Comparison of ENCODE assay signal across 11 mouse cellular contexts in genomic region chr12:82998682-82999332, GRCm38 (mm10).
DNase-seq lines count a peak whose midpoint lies in the region; ATAC-seq and TF ChIP-seq lines count a peak whose summit lies in the region.
"Had no signal": no experiment of that assay in that cellular context is flagged by ENCODE, and none has a peak within 500 bp of the region (broad histone marks: within the 10 kb centered on the region; RNA-seq: fewer than 3 reads in every experiment).

No protein-coding gene starts in this region.

- H3K4me2 ChIP-seq in heart, embryonic 12.5 days: no peak overlapping the region
- H3K4me2 ChIP-seq: hindbrain, embryonic 14.5 days; liver, embryonic 11.5 days had no signal

- ATAC-seq in heart, embryonic 12.5 days (ENCODE audit: insufficient number of reproducible peaks, low FRiP score): no peak

- peaks cover 2% of the 10 kb centered on the region for H3K4me1 ChIP-seq in heart, adult 2 months (ENCODE audit: control insufficient read depth, insufficient read depth, low read length)
- H3K4me1 ChIP-seq in heart, embryonic 12.5 days (replicated peaks): no peaks in the 10 kb centered on the region
- H3K4me1 ChIP-seq in testis, adult 2 months (ENCODE audit: control insufficient read depth, insufficient read depth, low read length): peaks cover 2% of the 10 kb centered on the region; the same call in 1 of the 2 replicates

- intact Hi-C loops in heart, adult 2 months (cut with DNase I): loop anchor here (5.0 kb wide), 1 partner anchor 37 kb away; no protein-coding TSS in a partner anchor

- H3K79me2 ChIP-seq in heart, adult 2 months (replicated peaks; ENCODE audit: control insufficient read depth, insufficient read depth, low read length): no peaks in the 10 kb centered on the region

- H3K36me3 ChIP-seq in heart, adult 2 months (ENCODE audit: control insufficient read depth, insufficient read depth, low read length): no peaks in the 10 kb centered on the region
- H3K36me3 ChIP-seq in heart, embryonic 12.5 days: no peaks in the 10 kb centered on the region
- H3K36me3 ChIP-seq in testis, adult 2 months (ENCODE audit: control insufficient read depth, insufficient read depth, low read length): no peaks in the 10 kb centered on the region

- H3K9ac ChIP-seq in heart, adult 2 months (ENCODE audit: low read depth, low read length): no peak overlapping the region
- H3K9ac ChIP-seq in heart, embryonic 12.5 days: no peak overlapping the region
- H3K9ac ChIP-seq: hindbrain, embryonic 14.5 days had no signal

- peak; percentile 41 to 61 for DNase-seq in heart, adult 2 months
- DNase-seq in testis, postnatal 14 days (ENCODE audit: low spot score): no peak
- peak; percentile 62 for DNase-seq in heart, adult 8-10 months (ENCODE audit: low spot score)
- DNase-seq in telencephalon, adult 2 months (ENCODE audit: low read depth, low spot score): peak; percentile 55
- no peak for DNase-seq in layer of hippocampus, adult 8-10 months (ENCODE audit: low spot score in 2 of 2)
- DNase-seq: kidney, adult 9 months; layer of hippocampus, adult 9-11 months had no signal

- 73% methylated on average over 10 of the region's 10 CpGs for WGBS in heart, adult 2 months
- 79% methylated on average over 10 of the region's 10 CpGs for WGBS in heart, embryonic 12.5 days

- no peak for TF ChIP-seq POLR2A in heart, adult 2 months (IDR thresholded peaks at IDR 0.05; ENCODE audit: insufficient read depth, low read depth, low read length)
- TF ChIP-seq POLR2A in testis, adult 2 months (IDR thresholded peaks at IDR 0.05; ENCODE audit: control insufficient read depth, low read depth, low read length): no peak; the same call in 1 of the 2 replicates

- TF ChIP-seq EP300 in heart, adult 2 months (IDR thresholded peaks at IDR 0.05; ENCODE audit: insufficient read depth, low read depth, low read length): no peak

- no peaks in the 10 kb centered on the region for H3K27me3 ChIP-seq in heart, adult 2 months (ENCODE audit: control insufficient read depth, insufficient read depth, low read length)
- no peaks in the 10 kb centered on the region for H3K27me3 ChIP-seq in heart, embryonic 12.5 days (replicated peaks)
- H3K27me3 ChIP-seq in testis, adult 2 months (ENCODE audit: control insufficient read depth, insufficient read depth, low read length): no peaks in the 10 kb centered on the region

- no peak for TF ChIP-seq CTCF in heart, adult 2 months (IDR thresholded peaks at IDR 0.05)
- no peak for TF ChIP-seq CTCF in testis, adult 2 months (IDR thresholded peaks at IDR 0.05; ENCODE audit: control insufficient read depth, insufficient read depth, insufficient replicate concordance, low read depth, low read length)

- H3K4me3 ChIP-seq in heart, adult 2 months: no peak overlapping the region
- H3K4me3 ChIP-seq in heart, embryonic 12.5 days: no peak overlapping the region
- H3K4me3 ChIP-seq in testis, adult 2 months (ENCODE audit: control insufficient read depth, low read depth, low read length): peak overlapping the region; percentile 77

- peak overlapping the region; percentile 36 for H3K27ac ChIP-seq in heart, adult 2 months
- H3K27ac ChIP-seq in heart, embryonic 12.5 days (ENCODE audit: poor library complexity, severe bottlenecking): no peak overlapping the region
- H3K27ac ChIP-seq in testis, adult 2 months (ENCODE audit: control insufficient read depth, insufficient read depth, low read depth, low read length): no peak overlapping the region
- H3K27ac ChIP-seq: hindbrain, embryonic 14.5 days had no signal

- H3K9me3 ChIP-seq in heart, embryonic 12.5 days (replicated peaks): no peaks in the 10 kb centered on the region

Comparison
In these comparisons a context has a peak if more than half of its experiments do, and no peak if none do; other contexts are left out.
1. DNase-seq: peak in heart, adult 2 months (2 of 2), heart, adult 8-10 months (single experiment) and telencephalon, adult 2 months (single experiment); none in testis, postnatal 14 days (single experiment) and layer of hippocampus, adult 8-10 months (0 of 2).